Mouse (Mus musculus) megakaryocyte, embryonic 14.5 days (primary cell): ENCODE measurements around the gene Adh4. TPM values are rescaled to one million over a fixed set of nuclear protein-coding genes. Genes with fewer than 3 reads are reported as not detected.

Experiments used
- H3K27me3 ChIP-seq: replicated peaks from 2 replicates; pipeline ENCODE3; 2012; ENCODE audit warnings: inconsistent platforms
- H3K36me3 ChIP-seq: replicated peaks from 2 replicates; pipeline ENCODE3; 2012; ENCODE audit warnings: low read length, inconsistent platforms, mixed read lengths
- H3K4me1 ChIP-seq: 2 replicates; pipeline ENCODE4 v1.6.1; 2012; ENCODE audit warnings: inconsistent platforms
- H3K4me3 ChIP-seq: replicated peaks from 2 replicates; pipeline ENCODE3; 2012; ENCODE audit warnings: moderate library complexity, mild to moderate bottlenecking, inconsistent platforms
- H3K9me3 ChIP-seq: 2 replicates; pipeline ENCODE4 v1.6.1; 2012; ENCODE audit warnings: inconsistent platforms
- FLI1 ChIP-seq: IDR thresholded peaks from 2 replicates; pipeline ENCODE4 v1.6.1; 2012; ENCODE audit warnings: low read length, inconsistent platforms, mixed read lengths
- GATA1 ChIP-seq: IDR thresholded peaks from 3 replicates; pipeline ENCODE4 v1.6.1; 2012; ENCODE audit warnings: mixed read lengths, low read length, inconsistent platforms, borderline replicate concordance
- polyA plus RNA-seq: library from polyadenylated mRNA; stranded (reverse); fragments of >175 nt; gene quantifications from 2 replicates; pipeline ENCODE4 v1.2.3, GENCODE M21; 2012; ENCODE audit warnings: low replicate concordance; ENCODE audit not compliant: insufficient read depth

Gene Adh4
- polyA plus RNA-seq, 1 experiment = not detected

DNA sequence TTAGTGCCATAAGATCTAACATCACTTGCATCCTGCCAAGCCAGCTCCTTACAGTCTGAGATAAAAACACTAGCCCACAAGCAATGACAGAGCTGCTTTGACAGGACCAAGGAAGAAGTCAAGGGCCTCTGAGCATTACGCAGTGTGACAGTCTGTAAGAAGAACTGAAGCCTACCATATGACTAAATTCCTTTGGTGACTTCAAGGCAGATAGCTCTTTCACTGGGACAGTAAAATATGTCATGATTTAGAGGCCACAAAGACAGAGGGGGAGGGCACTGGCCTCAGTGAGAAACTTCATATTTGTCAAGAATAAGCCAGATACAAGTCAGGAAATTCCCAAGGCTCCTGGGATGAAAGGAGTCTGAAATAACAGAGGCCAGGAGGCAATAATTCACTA lies 7.3 kb upstream of the Adh4 start:
- TF ChIP-seq FLI1 = no peak
- Histone ChIP-seq H3K27me3 (peaks cover 2% of the 10 kb centered on the region), H3K9me3 (0 out of 2 replicates have a peak, but pooled peaks cover 5% of the 10 kb centered on the region), H3K4me1 (peaks cover 7% of the 10 kb centered on the region; the same call in 1 of the 2 replicates), H3K4me3 (no peak overlapping the region), H3K36me3 (no peaks in the 10 kb centered on the region)

DNA sequence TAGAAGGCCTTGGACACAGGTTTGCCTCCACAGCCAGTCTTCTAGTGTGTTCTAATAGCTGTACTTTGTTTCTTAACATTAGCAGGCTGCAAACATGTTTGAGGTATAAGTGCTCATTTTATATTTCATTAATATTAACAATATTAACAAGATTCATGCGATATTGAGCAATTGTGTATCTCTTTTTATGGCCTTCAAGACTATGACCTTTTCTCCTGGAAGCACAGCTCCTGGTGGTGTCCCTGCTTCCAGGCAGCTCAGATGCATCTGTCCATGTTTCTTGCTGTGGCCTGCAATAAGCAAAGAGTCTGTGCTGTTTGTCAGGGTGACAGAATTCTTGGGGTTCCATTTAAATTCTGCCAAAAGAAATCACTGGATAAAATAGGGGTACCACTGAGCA lies 5.7 kb upstream of the Adh4 start:
- H3K4me1 ChIP-seq = peaks cover 7% of the 10 kb centered on the region; the same call in 1 of the 2 replicates
- H3K27me3 ChIP-seq = peaks cover 2% of the 10 kb centered on the region
- no peak for TF ChIP-seq FLI1
- TF ChIP-seq GATA1 = no peak
- 0 out of 2 replicates have a peak, but pooled peaks cover 5% of the 10 kb centered on the region for H3K9me3 ChIP-seq
- no peaks in the 10 kb centered on the region for H3K36me3 ChIP-seq
- H3K4me3 ChIP-seq = no peak overlapping the region

DNA sequence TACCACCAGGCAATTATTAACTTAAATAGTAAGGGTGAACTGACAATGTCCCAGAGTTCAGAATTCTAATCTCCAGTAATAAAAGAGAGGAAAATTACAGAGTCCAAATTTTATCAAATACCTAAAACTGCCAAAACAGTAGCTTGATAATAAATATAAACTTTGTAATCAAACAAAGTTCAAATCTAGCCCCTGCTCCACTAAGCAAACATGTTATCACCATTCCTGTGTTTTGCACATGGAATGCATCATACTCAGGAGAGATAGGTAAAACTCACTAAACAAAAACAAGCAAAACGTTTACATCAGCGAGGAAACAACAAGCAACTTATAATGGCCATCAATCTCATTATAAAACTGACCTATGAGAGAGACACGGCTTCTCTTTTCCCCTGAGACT lies 5.1 kb upstream of the Adh4 start:
- peaks cover 2% of the 10 kb centered on the region for H3K27me3 ChIP-seq
- H3K36me3 ChIP-seq = no peaks in the 10 kb centered on the region
- H3K4me3 ChIP-seq = no peak overlapping the region
- no peak for TF ChIP-seq FLI1
- no peak for TF ChIP-seq GATA1
- peaks cover 7% of the 10 kb centered on the region; the same call in 1 of the 2 replicates for H3K4me1 ChIP-seq
- 0 out of 2 replicates have a peak, but pooled peaks cover 5% of the 10 kb centered on the region for H3K9me3 ChIP-seq

DNA sequence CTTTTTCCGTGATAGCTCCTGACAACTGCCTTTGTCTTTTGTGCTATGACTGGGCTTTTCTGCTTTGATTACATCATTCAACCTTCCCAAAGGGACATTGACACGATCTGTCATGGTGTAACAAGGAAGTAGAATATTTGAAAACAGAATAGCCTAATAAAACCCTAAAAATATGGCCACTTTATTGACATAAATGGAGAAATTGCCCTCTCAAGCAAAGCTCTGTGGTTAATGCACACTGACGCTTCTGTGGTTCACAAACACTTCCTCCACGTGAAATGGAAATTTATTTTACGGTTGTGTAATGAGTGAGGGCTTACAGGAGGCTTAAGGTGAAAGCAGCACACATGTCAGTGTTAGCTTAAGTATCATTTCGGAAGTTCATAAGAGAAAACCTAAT lies 4.1 kb downstream of the Adh4 start:
- Histone ChIP-seq H3K36me3 (no peaks in the 10 kb centered on the region), H3K9me3 (peaks cover 7% of the 10 kb centered on the region), H3K27me3 (peaks cover 5% of the 10 kb centered on the region), H3K4me1 (no peaks in the 10 kb centered on the region), H3K4me3 (no peak overlapping the region)
- TF ChIP-seq FLI1 (no peak), GATA1 (no peak)

DNA sequence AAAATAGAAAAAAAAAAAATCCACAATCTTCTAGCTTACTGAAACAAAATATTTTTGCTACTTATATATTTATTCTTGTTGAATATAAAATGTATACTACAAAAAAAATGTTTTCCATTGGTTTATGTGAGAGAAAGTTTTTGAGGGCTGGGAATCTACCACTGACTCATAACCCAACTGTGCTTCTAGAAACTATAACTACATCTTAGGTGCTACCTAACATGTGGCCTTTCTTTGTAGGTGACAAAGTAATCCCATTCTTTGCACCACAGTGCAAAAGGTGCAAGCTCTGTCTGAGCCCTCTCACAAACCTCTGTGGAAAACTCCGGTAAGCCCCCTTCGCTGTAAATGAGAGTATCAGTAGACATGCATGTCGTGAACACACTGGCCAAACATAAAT lies 5.1 kb downstream of the Adh4 start:
- H3K36me3 ChIP-seq = no peaks in the 10 kb centered on the region
- H3K4me1 ChIP-seq = no peaks in the 10 kb centered on the region
- H3K4me3 ChIP-seq = no peak overlapping the region
- H3K27me3 ChIP-seq = peaks cover 6% of the 10 kb centered on the region
- peaks cover 7% of the 10 kb centered on the region for H3K9me3 ChIP-seq
- TF ChIP-seq GATA1 (no peak), FLI1 (no peak)

DNA sequence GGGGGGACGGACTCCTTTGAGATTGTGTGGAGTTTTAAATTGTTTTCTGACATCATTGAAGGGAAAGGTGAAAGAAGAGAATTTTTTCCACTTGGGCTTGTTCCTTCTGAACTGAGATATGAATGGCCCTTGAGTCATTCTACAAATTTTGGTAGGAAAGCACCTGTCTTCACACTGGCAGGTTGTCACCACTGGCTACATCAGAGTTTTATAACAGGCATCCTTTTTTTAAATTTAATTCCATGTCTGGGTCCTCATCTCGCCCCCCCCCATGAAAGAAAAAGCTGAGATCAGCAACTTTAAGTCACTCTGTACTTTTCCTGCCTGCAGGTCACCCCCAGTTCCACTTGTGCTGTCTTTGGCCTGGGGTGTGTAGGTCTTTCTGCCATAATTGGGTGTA lies 8.4 kb downstream of the Adh4 start:
- Histone ChIP-seq H3K36me3 (no peaks in the 10 kb centered on the region), H3K4me3 (no peak overlapping the region), H3K27me3 (peaks cover 9% of the 10 kb centered on the region), H3K4me1 (no peaks in the 10 kb centered on the region), H3K9me3 (peaks cover 7% of the 10 kb centered on the region)
- TF ChIP-seq FLI1 (no peak), GATA1 (no peak)

DNA sequence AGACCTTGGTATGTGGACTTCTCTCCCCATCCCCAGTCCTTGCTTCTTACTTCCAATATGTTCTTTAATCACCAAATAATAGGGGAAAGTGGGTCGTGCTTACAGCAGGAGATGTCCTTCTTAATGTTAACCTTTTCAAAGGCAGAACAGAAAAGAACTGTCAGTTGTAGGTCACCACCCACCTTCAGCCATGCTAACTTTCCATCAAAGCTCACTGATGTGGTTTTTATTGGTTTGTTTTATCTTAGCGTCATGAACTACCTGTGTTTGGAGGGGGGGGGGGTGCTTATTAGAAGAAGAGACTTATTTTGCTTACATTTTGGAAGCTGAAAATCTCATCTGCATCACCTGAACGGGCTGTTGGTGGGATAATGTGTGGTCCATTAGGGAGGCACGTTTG lies 9.0 kb downstream of the Adh4 start:
- Histone ChIP-seq H3K27me3 (peaks cover 9% of the 10 kb centered on the region), H3K4me1 (no peaks in the 10 kb centered on the region), H3K4me3 (no peak overlapping the region), H3K36me3 (no peaks in the 10 kb centered on the region), H3K9me3 (peaks cover 7% of the 10 kb centered on the region)
- TF ChIP-seq GATA1 = no peak
- no peak for TF ChIP-seq FLI1

DNA sequence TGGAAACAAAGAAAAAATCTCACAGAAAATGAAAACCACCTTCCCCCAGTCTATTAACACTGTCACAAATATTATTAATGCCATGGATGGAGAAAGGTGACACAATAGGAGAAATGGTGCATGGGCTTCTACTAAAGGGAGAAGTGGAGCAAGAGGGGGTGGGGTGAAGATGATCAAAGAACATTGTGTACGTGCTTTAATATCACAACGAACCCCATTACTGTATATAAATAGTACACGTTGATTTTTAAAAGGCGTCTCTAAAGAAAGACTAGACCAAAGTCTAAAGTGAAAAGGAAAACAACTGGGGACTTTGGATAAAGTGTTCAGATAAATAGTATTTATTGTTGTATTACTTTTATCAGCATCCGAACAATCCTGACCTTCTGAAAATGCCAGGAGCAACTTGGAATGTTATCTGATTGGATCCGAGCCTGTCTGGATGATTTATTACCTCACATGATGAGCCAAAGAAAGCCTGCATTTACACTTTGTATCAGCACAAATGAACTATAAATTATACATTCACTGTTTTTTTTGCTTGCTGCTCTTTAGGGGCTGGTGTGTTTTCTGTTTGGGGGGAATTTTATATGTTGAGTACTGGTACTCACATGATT lies 15.2 kb downstream of the Adh4 start:
- Histone ChIP-seq H3K27me3 (peaks cover 5% of the 10 kb centered on the region), H3K4me1 (no peaks in the 10 kb centered on the region), H3K4me3 (no peak overlapping the region), H3K9me3 (no peaks in the 10 kb centered on the region), H3K36me3 (no peaks in the 10 kb centered on the region)
- no peak for TF ChIP-seq GATA1
- TF ChIP-seq FLI1 = no peak

DNA sequence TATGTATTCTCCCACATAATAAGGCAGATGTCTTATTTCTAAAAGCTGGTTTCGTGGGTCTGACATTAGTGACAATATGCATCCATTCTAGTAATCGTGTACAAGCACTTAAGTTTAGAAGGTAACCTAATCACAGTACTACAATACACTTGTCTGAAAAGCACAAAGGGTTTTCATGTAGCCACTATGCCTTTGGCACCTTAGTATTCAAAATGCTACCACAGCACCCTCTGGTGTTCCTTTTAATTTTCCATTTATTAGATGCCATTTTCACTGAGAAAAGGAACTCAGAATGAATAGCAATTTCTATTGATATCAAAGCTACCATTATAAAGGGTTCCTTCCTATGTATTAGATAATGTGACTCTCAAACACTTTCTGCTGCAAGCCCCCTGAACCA lies 16.6 kb downstream of the Adh4 start:
- TF ChIP-seq FLI1 = no peak
- no peak for TF ChIP-seq GATA1
- Histone ChIP-seq H3K4me1 (no peaks in the 10 kb centered on the region), H3K9me3 (no peaks in the 10 kb centered on the region), H3K36me3 (no peaks in the 10 kb centered on the region), H3K4me3 (no peak overlapping the region), H3K27me3 (peaks cover 2% of the 10 kb centered on the region)

DNA sequence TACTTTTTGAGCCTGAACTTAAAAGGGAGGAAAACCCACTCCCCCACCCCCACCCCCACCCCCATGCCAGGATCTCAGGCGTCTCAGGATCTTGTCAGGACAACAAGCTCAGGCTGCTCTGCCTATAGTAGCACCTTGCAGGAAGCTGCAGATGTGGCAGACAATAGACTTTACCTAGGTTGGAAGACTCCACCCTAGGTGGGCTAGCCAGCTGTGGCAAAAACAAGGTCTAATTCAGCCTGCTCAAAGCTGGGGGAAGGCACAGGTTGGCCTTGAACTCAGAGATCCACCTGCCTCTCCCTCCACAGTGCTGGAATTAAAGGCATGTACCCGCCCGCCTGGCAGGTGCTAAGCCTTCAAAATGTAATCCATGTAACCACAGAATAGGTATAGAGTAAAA lies 23.4 kb downstream of the Adh4 start:
- Histone ChIP-seq H3K4me3 (no peak overlapping the region), H3K9me3 (no peaks in the 10 kb centered on the region), H3K4me1 (peaks cover 13% of the 10 kb centered on the region), H3K36me3 (no peaks in the 10 kb centered on the region), H3K27me3 (no peaks in the 10 kb centered on the region)
- TF ChIP-seq GATA1 = no peak
- no peak for TF ChIP-seq FLI1

DNA sequence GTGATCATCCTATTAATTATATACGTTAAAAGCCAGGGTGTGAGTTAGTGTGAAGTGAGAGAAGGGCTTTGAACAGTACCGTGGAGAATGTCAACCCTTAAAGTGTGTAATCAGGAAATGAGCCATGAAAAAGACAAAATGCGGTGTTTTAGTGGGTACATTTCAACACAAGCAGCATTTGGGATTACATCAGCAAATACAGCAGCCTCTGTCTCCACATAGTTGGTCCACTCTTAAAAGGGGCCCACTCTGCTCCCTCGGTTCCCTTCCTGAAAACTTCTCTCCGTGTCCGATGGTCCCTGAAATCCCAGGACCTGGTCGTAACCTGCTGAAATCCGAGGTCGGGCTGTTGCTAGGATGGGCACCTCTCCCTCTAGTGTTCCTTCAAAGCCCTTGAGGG lies 26.9 kb downstream of the Adh4 start:
- Histone ChIP-seq H3K4me3 (peak overlapping the region; percentile 93), H3K36me3 (peaks cover 23% of the 10 kb centered on the region), H3K4me1 (peaks cover 36% of the 10 kb centered on the region), H3K9me3 (no peaks in the 10 kb centered on the region), H3K27me3 (no peaks in the 10 kb centered on the region)
- no peak for TF ChIP-seq FLI1
- no peak for TF ChIP-seq GATA1
